Mouse (Mus musculus) layer of hippocampus, adult 11-12 months (tissue): Measurements from ENCODE around the gene Raet1e.
"Not testable (repeated sequence)": the region's sequence is repeated elsewhere in the genome, so short reads cannot be mapped to it uniquely, and the experiment has no call there.

Experiments
- DNase-seq: peaks from one replicate; pipeline ENCODE4 v3.0.0; 2022; ENCODE audit warnings: low spot score

The Raet1e gene

DNA sequence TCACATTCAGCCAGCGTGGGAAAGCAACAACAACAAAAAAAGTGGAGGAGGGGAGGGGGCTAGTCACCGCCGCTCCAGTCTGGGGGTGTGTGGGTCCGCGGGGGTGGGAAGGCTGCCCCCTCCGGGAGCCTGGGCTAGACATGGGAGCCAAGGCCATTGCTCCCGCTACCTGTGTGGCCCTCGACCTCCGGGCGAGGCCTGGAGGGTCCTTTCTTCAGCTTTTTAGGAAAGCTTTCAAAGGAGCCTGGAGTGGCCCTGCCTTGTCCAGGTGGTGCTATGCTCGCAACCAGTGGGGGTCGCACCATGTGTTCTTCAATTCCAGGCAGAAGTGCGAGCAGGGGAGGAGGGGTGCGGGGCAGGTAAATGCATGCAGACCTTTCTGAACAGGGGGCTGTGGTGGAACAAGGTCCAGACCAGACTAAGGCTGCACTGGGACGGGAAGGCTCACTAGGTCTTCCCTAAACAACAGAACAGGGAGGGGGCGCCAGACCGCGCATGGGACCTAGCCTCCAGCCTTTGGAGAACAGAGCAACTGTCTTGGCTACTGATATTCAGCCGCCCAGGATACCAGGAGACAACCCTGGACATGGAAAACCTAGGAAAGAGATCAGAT lies 116.2 kb downstream of the Raet1e start:
- DNase-seq = no peak

DNA sequence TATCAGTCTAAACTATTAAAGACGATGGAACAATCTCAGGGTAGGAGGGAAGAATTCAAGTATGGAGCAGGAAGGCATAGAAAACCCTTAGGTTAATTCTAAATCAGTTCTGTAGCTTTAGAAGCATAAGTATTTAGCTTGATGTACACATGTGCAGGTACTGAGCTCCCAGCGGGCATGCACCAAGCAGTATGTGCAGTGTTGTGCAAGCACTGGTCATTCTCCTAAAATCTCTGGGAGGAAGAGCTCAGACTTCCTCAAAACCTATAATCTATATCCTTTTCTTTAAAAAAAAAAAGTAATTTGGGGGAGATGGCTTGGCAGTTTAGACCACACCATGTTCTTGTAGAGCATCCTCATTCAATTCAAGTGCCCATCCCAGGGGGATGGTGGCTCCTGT lies 120.1 kb downstream of the Raet1e start:
- not testable (repeated sequence) for DNase-seq

DNA sequence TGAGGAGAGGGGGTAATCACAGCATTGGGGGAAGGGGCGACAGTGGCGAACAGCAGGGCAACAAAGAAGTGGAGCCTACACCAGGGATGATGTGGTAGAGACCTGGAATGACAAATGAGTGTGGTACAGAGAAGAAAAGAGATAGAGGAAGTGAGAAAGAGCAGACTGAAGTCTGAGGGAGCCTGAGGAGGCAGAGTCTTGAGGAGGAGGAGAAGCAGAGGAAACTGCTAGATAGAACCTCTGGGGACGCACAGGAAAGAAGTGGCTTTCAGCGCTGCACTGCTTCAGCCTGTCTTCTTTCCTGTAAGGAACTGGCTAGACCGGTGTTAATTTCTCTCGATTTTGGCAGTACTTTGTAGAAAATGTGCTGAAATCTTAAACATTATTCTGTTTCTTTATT lies 124.4 kb downstream of the Raet1e start:
- DNase-seq = no peak

DNA sequence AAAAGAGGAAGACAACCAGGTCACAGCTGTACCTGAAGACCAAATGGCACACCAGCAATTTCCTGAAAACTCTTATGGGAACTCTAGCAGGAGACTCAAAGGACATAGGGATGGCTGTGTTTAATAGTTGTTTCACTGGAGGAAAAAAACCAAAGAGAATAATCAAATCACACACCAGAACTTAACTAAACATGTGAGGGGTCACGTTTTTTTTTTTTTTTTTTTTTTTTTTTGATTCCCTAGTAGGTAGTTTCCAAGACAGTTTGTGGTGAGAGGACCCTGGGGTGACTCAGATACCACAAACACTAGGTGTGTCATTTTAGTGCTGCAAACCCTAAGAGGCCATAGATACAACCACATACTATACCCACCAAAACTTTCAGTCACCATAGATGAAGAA lies 137.3 kb downstream of the Raet1e start:
- no peak for DNase-seq

DNA sequence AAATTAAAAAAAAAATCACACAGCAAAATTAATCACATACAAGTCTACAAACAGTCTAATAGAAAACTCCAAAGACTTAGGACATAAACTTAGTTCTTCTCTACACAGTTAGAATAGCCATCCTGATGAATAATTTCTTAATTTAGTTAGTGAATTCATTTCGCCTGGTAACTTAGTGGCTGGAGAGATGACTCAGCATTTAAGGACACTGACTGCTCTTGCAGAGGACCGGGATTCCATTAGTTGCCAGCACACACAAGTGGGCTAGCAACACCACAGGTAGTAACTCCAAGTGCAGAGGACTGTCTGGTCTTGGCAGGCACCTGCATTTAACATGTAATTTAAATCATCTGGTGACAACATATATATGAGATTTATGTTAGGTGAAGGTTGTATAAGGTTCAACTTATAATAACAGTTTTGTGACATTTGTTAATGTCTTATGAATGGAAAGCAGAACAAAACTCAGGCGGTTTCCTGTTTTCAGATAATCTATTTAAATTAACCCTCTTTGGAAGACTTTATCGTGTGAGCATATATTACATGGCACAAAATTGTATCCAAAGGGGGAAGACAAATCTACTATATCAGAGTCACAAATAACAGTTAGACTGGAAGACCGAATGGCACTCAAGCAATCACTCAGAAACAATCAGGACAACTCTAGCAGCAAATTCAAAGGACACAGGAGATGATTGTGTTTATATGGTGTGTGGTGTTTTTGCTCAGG lies 138.8 kb downstream of the Raet1e start:
- DNase-seq = no peak

DNA sequence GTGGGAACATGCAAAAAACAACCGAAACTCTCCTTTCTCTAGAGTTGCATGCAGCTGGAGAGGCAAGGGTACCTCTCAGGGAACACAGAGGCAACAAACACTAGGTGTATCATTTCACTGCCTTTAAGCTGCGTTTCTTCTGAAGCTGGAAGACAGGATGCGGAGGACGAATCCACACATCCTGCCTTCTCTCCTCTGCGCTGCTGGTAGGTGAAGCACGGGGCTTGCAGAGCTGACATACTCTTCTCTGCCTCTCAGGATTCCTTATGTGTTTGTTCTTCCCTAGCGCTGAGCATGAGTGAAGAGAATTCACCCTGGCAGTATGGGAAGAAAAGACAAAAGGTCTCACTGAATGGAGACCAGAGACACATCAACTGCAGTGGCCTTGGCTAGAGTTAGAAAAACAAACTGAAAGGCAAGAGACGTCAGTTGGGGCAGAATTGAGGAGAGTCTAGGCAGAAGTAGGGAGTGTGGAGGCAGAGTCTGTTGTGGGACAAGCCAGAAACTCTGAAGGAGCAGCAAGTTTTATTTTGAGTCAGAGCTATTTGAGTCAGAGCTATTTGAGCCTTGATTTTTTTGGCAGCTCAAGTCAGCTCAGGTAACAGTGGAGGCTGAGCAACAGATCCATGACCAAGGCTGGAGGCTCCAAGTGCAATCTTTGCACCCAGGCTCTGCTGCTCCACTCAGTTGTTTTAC lies 139.5 kb downstream of the Raet1e start:
- DNase-seq = no peak

DNA sequence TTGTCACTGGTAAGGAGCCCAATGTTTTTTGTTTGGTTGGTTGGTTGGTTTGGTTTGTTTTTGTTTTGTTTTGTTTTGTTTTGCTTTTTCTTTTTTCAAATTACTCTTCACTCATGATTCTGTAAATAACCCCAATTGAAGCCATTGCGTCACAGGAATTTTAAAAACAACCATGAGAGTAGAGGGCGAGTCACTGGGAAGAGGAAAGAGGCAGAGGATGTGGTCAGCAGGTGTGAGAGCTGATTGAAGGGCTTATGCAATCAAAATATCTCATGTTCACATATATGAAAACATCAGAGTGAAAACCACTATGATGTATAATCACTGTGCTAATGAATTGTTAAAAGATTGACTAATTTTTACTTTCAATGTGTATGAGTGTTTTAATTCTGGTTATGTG lies 141.0 kb downstream of the Raet1e start:
- no peak for DNase-seq

DNA sequence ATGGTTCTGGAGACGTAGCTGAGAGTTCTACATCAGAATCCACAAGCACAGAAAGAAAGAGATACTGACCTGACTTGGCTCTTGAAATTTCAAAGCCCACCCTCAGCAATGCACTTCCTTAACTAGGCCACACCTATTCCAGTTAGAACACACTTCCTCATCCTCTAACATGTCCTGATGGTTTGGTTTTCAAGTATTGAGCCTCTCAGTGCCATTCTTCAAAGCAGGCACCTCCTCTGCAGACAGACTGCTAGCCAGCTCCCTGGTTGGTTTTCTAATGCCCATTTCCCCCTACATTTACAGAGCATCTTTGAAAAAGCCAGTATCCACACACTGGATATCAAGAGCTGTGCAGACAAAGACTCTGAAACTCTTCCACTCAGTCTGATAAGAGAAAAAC lies 143.3 kb downstream of the Raet1e start:
- no peak for DNase-seq

DNA sequence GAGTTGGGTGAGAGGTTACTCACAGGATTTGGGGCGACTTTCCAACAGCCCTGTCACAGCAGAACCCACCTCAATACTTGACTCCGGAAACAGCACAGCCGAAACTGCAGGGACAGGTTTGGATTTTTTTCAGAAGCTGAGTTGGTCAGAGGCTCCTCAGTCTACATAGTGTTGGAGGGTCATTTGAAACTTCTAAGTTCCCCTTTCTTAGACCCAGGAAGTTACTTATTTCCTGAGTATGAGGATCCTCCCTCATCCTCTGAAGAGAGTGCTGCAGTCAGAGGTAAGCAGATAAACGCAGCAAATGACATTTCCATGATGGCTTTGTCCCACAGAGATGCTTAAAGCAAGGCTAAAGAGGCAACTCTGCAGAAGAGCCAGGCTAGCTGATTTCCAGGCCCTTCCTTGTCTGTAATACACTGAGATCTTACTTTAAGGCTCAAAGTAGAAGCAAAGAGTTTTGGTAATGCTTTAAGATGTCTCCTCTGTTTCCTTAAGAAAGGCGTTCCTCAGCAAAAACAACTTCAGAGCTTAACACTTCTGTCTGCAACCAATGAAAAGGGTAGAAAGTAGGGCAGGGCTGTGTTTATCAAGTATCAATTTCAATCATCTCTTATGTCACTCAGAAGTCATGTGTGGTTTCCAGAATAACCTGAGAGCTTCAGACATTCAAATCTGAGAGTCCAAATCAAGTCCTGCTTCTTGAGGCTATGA lies 144.1 kb downstream of the Raet1e start:
- DNase-seq = no peak

DNA sequence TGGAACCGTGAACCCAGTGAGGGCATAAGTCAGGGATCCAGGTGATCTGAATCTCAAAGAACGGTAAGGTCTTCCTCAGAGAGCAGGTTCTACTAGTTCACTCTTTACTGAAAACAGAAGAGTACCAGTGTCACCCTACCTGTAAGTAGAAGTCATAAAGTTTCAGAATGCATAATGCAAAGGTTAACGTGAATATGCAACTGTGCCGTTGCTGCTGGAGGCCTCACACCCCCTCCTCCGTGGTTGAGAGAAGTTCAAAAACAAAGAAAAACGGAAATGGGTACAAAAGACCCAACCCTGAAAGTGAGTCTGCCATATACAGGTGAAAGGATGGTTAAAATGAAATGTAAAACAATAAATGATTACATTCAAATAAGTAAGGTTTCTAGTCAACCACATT lies 145.4 kb downstream of the Raet1e start:
- DNase-seq = no peak

DNA sequence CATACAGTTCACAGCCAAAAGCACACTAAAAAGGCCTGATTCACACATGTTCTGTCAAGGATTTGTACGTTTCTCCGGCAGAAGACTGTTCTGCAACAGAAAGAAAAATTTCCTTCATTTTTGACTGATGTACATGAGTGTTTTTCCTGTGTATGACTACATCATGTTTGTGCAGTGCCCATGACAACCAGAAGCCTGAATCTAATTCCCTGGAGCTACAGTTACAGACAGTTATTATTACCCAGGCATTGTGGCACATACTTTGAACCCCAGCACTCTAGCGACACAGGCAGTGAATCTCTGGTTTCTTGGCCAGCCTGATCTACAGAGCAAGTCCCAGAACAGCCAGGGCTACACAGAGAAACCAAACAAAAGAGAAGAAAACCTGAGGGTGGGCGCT lies 147.4 kb downstream of the Raet1e start:
- no peak for DNase-seq

DNA sequence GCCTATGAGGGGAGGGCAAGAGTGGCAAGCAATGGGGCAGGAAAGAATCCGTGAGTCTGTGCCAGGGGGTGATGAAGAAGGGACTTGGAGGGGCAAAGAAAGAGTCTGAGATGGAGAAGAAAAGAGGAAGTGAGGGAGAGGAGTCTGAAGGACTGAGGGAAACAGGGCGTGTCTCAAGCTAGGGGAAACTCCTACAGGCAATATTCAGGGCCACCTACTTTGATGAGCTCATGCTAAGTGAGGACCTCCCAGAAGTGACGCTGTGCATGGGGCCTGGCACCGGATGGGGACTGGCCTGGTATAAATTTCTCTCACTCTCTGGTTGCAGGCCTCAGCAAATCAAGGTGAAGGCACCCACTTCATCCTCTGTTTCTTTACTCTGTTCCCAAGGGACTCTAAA lies 148.1 kb downstream of the Raet1e start:
- no peak for DNase-seq

DNA sequence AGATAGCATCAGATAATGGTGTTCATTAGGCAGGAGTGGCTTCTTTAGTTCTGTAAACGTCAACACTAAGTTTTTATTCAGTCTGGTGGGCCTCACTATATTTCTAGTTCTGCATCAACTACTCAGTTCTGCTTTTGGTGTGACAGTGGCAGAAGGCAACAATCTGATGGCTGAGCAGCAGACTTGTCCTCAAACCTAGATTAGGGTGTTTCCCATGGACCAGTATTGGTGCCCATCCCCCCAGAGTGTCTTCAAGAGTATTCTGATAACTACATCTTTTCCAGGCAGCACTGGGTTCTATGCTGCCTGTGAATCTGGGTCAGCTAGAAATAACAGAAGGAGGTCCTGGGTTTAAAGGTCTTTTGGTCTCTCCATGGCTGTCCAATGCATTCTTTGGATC lies 149.9 kb downstream of the Raet1e start:
- DNase-seq = no peak

DNA sequence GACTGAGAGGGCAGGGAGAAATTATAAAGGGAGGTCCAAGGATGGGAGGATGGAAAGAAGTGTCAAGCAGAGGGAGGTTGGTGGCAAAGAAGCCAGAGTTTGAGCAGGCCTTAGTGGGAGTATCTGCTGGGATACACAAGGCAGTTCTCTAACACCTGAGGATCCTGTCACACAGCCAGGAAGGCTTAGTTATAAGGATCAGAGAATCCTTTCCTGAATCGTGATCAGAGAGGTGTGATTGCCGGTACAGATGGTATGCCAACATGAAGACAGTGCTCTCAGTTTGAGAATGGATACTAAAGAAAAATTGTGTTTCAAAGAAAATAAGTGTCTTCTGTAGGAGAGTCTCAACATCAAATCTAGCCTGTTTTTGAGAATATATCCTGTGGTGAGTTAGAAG lies 164.5 kb downstream of the Raet1e start:
- no peak for DNase-seq

DNA sequence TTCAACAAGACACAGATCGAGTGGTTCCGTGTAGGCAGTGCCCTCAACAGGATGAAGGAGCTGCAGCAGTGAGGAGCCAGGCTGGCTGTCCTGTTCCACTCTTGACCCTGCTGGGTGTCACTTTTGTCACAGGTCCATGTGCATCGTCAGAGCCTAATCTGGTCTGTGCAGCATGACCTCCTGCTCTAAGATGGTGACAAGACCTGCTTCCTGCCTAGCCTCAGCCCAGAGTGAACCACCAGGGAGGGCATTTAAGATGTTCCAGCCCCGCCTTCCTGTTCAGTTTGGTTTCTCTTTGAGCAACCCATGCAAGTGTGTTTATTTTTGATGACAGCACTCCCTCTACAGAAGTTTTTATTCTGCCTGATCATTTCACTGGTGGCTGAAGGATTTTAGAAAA lies 187.4 kb downstream of the Raet1e start:
- DNase-seq = not testable (repeated sequence)

DNA sequence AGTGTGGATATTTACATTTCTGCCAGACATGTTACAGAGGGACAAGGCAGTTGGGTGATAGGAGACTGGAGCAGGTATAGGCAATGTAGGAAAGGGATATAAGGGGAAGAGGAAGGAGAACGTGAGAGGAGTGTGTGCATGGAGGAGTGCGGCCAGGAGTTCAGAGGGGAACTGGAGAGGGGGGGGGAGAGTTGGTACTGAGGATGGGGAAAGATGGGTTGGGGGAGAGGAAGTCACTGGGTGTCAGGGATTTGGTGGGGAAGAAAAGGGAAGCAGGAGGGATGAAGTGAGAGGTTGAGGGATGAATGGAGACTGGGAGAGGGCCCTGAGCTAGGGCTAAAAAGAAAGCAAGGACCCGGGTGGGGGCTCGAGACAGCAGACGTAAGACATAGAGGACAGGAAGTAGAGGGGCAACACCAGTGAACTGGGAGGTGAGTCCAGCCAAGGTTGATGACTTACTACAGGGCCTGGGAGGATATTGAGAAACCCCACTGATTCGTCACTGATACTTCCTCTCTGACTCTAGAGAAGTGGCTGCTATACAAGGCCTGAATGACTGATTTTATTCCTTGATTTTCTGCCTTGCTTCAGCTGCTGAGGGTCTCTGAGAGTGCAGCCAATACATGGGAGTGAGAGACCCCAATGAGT lies 195.3 kb downstream of the Raet1e start:
- not testable (repeated sequence) for DNase-seq

DNA sequence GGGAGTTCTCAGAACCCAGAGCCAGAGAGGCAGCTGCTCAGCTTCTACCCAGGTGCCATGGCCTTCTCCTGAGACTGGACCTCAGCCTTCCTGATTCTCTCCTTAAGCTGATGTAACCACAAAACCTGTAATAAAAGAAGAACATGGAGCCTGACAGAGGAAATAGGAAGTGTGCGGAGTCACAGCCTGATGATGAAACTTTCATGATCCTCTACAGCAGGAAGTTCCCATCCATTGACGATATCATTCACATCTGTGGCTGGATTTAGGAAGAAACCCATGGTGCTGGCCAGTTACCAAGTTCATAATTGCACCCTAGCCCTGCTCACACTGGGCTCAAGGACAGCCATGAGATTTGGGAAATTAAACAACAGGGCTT lies 195.8 kb downstream of the Raet1e start:
- not testable (repeated sequence) for DNase-seq

DNA sequence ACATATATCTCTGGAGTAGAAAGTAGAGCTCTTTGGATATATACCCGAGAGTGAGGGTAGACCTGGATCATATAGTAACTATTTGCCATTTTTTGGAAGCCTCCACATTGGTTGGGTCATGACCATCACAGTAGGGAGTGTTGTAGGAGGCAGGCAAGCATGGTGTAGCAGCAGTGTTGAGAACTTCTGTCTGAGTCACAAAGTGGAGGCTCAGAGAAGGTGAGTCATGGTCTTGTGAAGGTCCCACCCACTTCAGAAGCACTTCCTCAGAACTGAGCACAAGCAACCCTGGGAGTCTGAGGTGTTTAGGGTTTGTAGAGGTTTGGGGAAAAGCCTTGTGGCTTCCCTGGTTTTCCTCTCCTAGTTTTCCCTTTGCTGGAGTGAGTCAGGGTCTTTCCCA lies 199.0 kb downstream of the Raet1e start:
- not testable (repeated sequence) for DNase-seq

DNA sequence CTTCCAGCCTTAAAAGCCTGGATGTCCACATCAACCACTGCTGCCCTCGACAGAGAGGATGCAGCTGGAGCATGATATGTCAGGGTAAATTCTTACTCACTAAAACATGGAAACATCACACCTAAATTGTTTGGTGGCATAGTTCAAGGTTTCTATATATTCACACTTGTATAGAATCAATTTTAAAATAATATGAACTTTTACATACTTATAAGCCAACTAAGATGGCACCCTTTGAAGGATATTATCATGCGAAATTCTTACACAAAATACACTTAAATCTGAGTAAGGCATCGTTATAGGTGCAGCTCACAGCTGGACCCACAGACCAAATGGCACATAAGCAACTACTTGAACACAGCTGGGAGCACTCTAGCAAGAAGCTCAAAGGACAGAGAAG lies 201.9 kb downstream of the Raet1e start, which contains the start of gene Raet1d:
Raet1d (plus strand) TSS at position 301 of the 400 bp plus-strand sequence.
- not testable (repeated sequence) for DNase-seq

DNA sequence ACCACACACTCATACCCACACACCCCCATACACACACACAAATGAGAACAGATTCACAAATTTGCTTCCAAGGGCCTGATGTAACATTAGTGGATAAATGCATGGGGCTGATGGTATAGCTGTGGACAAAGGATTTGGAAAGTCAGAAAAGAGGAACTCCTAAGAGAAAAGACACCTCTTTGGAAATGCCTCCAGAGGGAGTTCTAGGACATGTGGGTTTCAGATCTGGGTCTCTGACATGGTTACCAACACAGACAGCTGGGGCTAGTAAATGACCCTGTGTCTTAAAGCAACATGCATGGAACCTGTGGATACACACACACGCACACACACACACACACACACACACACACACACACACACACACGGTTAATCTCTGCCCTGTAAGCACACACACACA lies 202.6 kb downstream of the Raet1e start:
- DNase-seq = not testable (repeated sequence)

DNA sequence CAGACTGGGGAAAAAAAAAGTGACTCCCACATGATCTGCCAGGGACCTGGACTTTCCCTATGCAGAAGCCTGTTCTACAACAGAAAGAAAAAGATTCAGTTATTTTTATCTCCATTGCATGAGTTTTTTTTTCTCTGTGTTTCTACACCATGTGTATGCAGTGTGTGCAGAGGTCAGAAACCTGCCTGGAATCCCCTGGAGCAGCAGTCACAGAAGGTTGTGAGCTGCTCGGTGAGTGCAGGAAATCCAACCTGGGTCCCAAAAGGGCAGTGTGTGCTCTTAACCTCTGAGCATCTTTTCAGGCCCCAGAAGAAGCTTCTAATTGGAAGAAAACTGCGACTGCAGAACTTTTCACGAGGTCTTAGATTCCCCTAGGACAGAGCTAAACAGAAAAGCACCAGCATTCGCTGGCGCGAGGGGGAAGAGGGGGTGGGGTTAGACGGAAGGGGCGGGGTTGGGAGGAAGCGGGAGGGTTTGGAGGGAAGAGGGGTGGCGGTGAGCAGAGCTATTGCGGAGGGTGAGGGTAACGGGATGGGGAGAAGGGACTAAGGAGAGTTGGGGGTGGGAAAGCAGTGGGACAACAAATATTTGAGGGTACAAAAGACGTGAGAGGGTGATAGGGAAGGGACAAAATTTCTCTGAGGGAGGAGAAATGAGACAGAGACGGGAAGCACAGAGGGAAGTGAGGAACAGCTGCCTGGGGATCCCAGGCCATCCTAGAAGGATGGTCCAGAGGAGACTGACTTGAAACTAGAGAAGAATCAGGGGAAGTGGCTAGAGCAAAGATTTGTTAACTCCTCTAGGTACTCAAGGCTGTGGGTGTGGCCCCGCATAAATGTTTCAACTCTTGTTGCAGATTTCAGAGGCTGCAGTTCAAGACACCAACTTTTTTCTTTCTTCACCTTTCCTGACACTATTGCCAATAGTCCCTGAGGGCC lies 203.3 kb downstream of the Raet1e start:
- not testable (repeated sequence) for DNase-seq
